Mouse (Mus musculus): ENCODE data around the gene Prmt8. TPM values are rescaled to one million over a fixed set of nuclear protein-coding genes. Genes with fewer than 3 reads are reported as not detected.

Prmt8 gene
- polyA plus RNA-seq, 1 experiment from 2014 or later, result not detected

DNA sequence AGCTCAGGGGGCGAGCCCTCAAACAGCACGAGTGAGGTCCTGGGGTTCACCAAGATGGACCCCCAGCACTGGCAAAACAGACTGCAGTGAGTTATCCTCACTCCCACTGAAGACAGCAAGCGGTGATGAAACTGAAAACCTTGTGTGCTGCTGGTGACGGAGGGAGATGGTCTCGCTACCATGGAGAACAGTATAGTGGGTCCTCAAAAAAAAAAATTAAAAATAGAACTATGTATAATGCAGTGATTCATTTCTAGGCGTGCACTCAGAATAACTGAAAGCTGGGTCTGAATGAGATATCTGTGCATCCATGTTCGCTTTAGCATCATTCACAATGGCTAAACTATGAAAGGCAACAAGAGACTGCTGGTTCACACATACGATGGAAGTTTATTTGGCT is 20.5 kb downstream of the Prmt8 start:
- Histone ChIP-seq H3K27ac (ENCODE audit: low read depth, low read length) (no peak overlapping the region), H3K27me3 (ENCODE audit: control insufficient read depth, insufficient read depth, low read length) (no peaks in the 10 kb centered on the region; the same call in 1 of the 2 replicates), H3K4me2 (replicated peaks; ENCODE audit: low read depth, low read length) (no peak overlapping the region), H3K9ac (ENCODE audit: low read depth, low read length) (no peak overlapping the region), H3K4me1 (ENCODE audit: control insufficient read depth, insufficient read depth, low read length) (0 out of 2 replicates have a peak, but pooled peaks cover 5% of the 10 kb centered on the region), H3K36me3 (ENCODE audit: control insufficient read depth, insufficient read depth, low read length) (no peaks in the 10 kb centered on the region), H3K9me3 (ENCODE audit: control insufficient read depth, low read length) (no peaks in the 10 kb centered on the region), H3K4me3 (ENCODE audit: low read length) (no peak overlapping the region)
- 83% methylated on average over 8 of the region's 8 CpGs for WGBS
- no peak for ATAC-seq (ENCODE audit: low FRiP score, low TSS enrichment)

DNA sequence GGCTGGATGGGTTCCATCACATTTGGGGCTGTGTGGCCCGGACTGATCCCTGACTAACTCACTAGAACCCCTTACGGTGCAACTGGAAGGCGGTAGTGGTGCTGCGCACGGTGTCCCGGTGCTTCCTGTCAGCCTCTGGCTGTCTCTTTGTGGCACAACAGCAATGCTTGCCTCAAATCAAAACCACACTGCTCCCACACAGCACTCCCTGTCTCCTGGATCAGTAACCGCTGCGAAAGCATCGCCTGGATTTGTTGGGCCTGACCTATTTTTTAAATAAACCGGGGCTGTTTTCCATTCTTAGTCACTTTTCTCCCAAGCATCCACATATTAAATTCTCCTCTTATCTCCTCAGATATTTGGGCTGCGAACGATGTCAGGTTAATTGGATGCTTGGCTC is 27.0 kb downstream of the Prmt8 start:
- Histone ChIP-seq H3K9me3 (ENCODE audit: control insufficient read depth, low read length) (no peaks in the 10 kb centered on the region), H3K27me3 (ENCODE audit: control insufficient read depth, insufficient read depth, low read length) (no peaks in the 10 kb centered on the region), H3K4me2 (replicated peaks; ENCODE audit: low read depth, low read length) (no peak overlapping the region), H3K9ac (ENCODE audit: low read depth, low read length) (no peak overlapping the region), H3K4me1 (ENCODE audit: control insufficient read depth, insufficient read depth, low read length) (no peaks in the 10 kb centered on the region), H3K27ac (ENCODE audit: low read depth, low read length) (no peak overlapping the region), H3K36me3 (ENCODE audit: control insufficient read depth, insufficient read depth, low read length) (no peaks in the 10 kb centered on the region), H3K4me3 (ENCODE audit: low read length) (no peak overlapping the region)
- ATAC-seq (ENCODE audit: low FRiP score, low TSS enrichment), result no peak
- WGBS, result 94% methylated on average over 12 of the region's 12 CpGs

DNA sequence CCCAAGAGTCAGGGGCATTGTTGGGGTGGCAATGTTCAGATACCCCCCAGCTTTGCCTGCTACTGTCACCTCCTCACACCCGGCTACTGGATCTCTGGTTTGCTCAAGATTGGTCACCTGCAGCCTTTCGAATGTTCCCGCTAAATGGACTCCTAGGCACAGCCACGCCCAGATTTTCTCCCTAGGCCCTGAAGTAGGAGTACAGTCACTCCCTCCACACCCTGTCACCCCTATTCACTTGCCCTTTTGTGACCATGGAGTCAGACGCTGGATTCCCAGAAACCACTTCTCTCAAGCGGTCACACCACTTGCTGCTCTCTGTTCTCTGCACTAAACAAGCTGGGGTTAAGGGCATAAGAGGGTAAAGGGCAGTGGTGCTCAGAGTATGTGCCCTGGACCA is 28.1 kb downstream of the Prmt8 start:
- no peak overlapping the region for H3K4me2 ChIP-seq (replicated peaks; ENCODE audit: low read depth, low read length)
- no peak overlapping the region for H3K27ac ChIP-seq (ENCODE audit: low read depth, low read length)
- ATAC-seq (ENCODE audit: low FRiP score, low TSS enrichment), result no peak
- WGBS, result 92% methylated on average over 6 of the region's 6 CpGs
- H3K4me3 ChIP-seq (ENCODE audit: low read length), result no peak overlapping the region
- no peaks in the 10 kb centered on the region for H3K4me1 ChIP-seq (ENCODE audit: control insufficient read depth, insufficient read depth, low read length)
- H3K36me3 ChIP-seq (ENCODE audit: control insufficient read depth, insufficient read depth, low read length), result no peaks in the 10 kb centered on the region
- no peaks in the 10 kb centered on the region for H3K9me3 ChIP-seq (ENCODE audit: control insufficient read depth, low read length)
- H3K9ac ChIP-seq (ENCODE audit: low read depth, low read length), result no peak overlapping the region
- H3K27me3 ChIP-seq (ENCODE audit: control insufficient read depth, insufficient read depth, low read length), result no peaks in the 10 kb centered on the region

DNA sequence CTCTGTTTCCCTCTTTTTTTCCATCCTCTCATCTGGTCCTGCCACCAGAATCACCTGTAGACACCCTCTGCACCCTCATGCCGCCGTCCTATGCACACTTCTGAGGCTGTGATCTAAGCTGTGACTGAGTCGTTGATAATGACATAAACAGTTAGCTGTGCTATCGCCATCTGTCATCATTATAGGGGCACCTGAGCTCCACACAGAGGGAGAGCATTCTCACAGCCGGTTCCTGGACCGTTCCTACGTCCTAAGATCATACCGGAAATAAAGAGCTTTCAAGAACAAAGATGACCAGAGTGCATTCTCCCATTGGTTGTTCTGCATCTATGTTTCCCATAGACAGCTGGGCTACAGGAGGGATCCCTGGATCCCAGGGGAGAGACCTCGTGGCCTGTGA is 28.6 kb downstream of the Prmt8 start:
- Histone ChIP-seq H3K4me2 (replicated peaks; ENCODE audit: low read depth, low read length) (no peak overlapping the region), H3K27me3 (ENCODE audit: control insufficient read depth, insufficient read depth, low read length) (no peaks in the 10 kb centered on the region), H3K9ac (ENCODE audit: low read depth, low read length) (no peak overlapping the region), H3K4me1 (ENCODE audit: control insufficient read depth, insufficient read depth, low read length) (no peaks in the 10 kb centered on the region), H3K9me3 (ENCODE audit: control insufficient read depth, low read length) (no peaks in the 10 kb centered on the region), H3K27ac (ENCODE audit: low read depth, low read length) (no peak overlapping the region), H3K36me3 (ENCODE audit: control insufficient read depth, insufficient read depth, low read length) (no peaks in the 10 kb centered on the region), H3K4me3 (ENCODE audit: low read length) (no peak overlapping the region)
- no peak for ATAC-seq (ENCODE audit: low FRiP score, low TSS enrichment)
- 81% methylated on average over 9 of the region's 9 CpGs for WGBS

GRCm38 (mm10) chr6:127739921-127740320 is 29.4 kb downstream of the Prmt8 start:
- Histone ChIP-seq H3K4me2 (replicated peaks; ENCODE audit: low read depth, low read length) (no peak overlapping the region), H3K27me3 (ENCODE audit: control insufficient read depth, insufficient read depth, low read length) (no peaks in the 10 kb centered on the region), H3K36me3 (ENCODE audit: control insufficient read depth, insufficient read depth, low read length) (no peaks in the 10 kb centered on the region), H3K4me3 (ENCODE audit: low read length) (no peak overlapping the region), H3K9ac (ENCODE audit: low read depth, low read length) (no peak overlapping the region), H3K27ac (ENCODE audit: low read depth, low read length) (no peak overlapping the region), H3K9me3 (ENCODE audit: control insufficient read depth, low read length) (no peaks in the 10 kb centered on the region), H3K4me1 (ENCODE audit: control insufficient read depth, insufficient read depth, low read length) (no peaks in the 10 kb centered on the region)
- 68% methylated on average over 5 of the region's 5 CpGs for WGBS
- no peak for ATAC-seq (ENCODE audit: low FRiP score, low TSS enrichment)

- H3K4me2 ChIP-seq (replicated peaks; ENCODE audit: low read depth, low read length), result no peak overlapping the region
- no peaks in the 10 kb centered on the region for H3K9me3 ChIP-seq (ENCODE audit: control insufficient read depth, low read length)
- H3K36me3 ChIP-seq (ENCODE audit: control insufficient read depth, insufficient read depth, low read length), result no peaks in the 10 kb centered on the region
- no peak overlapping the region for H3K4me3 ChIP-seq (ENCODE audit: low read length)
- ATAC-seq (ENCODE audit: low FRiP score, low TSS enrichment), result no peak
- H3K27ac ChIP-seq (ENCODE audit: low read depth, low read length), result no peak overlapping the region
- H3K27me3 ChIP-seq (ENCODE audit: control insufficient read depth, insufficient read depth, low read length), result no peaks in the 10 kb centered on the region
- WGBS, result 47% methylated on average over 13 of the region's 13 CpGs
- H3K4me1 ChIP-seq (ENCODE audit: control insufficient read depth, insufficient read depth, low read length), result no peaks in the 10 kb centered on the region
- H3K9ac ChIP-seq (ENCODE audit: low read depth, low read length), result no peak overlapping the region
Observed at GRCm38 (mm10) chr6:127735130-127735981, 33.9 kb downstream of the Prmt8 start.

DNA sequence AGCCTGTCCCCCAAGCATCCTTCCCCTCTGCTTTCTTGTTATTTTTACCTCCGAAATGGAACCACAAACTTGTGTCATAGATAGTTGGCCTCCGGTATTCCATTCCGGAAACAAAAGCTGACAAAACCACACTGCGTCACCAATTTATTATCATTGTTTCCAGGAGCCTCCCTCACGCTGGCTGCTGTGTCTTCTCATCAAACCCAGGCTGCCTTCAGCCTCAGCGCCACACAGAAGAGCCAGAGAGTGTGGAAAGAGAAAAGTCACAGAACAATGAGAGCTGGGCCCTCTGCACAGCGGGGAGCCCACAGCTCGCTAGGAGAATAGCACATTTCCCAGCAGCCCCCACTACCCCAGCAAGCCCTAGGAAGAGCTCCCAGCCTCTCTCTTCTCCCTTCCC is 46.1 kb downstream of the Prmt8 start:
- WGBS, result 55% methylated on average over 8 of the region's 8 CpGs

DNA sequence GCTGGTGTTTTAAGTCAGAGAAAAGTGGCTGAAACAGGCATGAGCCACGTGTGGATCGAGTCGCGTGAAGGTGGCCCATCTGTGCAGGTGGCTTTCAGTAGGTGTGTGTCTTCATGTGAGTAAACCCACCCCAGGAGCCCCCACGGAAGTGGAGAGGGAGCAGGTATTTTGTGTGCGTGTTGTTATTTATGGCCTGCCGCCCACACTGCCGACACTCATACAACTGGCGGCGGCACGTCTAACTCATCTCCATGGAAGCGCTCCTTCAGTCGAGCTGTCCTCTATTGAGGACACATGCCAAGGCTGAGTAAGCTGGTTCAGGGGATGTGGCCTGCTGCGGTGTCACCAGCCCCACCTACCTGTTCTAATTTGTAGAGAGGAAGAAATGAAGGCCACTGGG is 49.4 kb downstream of the Prmt8 start:
- no peak for ATAC-seq (ENCODE audit: low FRiP score, low TSS enrichment)
- Histone ChIP-seq H3K36me3 (ENCODE audit: control insufficient read depth, insufficient read depth, low read length) (no peaks in the 10 kb centered on the region), H3K4me1 (ENCODE audit: control insufficient read depth, insufficient read depth, low read length) (0 out of 2 replicates have a peak, but pooled peaks cover 5% of the 10 kb centered on the region), H3K9me3 (ENCODE audit: control insufficient read depth, low read length) (no peaks in the 10 kb centered on the region), H3K4me2 (replicated peaks; ENCODE audit: low read depth, low read length) (no peak overlapping the region), H3K4me3 (ENCODE audit: low read length) (no peak overlapping the region), H3K9ac (ENCODE audit: low read depth, low read length) (no peak overlapping the region), H3K27me3 (ENCODE audit: control insufficient read depth, insufficient read depth, low read length) (no peaks in the 10 kb centered on the region), H3K27ac (ENCODE audit: low read depth, low read length) (no peak overlapping the region)
- WGBS, result 81% methylated on average over 14 of the region's 14 CpGs

More for the DNA sequence above, 46.1 kb downstream of the Prmt8 start:
- no peak overlapping the region for H3K4me3 ChIP-seq (ENCODE audit: low read length)
- no peaks in the 10 kb centered on the region for H3K36me3 ChIP-seq (ENCODE audit: control insufficient read depth, insufficient read depth, low read length)
- H3K4me1 ChIP-seq (ENCODE audit: control insufficient read depth, insufficient read depth, low read length), result no peaks in the 10 kb centered on the region
- no peaks in the 10 kb centered on the region for H3K9me3 ChIP-seq (ENCODE audit: control insufficient read depth, low read length)
- no peaks in the 10 kb centered on the region for H3K27me3 ChIP-seq (ENCODE audit: control insufficient read depth, insufficient read depth, low read length)
- ATAC-seq (ENCODE audit: low FRiP score, low TSS enrichment), result no peak
- H3K9ac ChIP-seq (ENCODE audit: low read depth, low read length), result no peak overlapping the region
- H3K27ac ChIP-seq (ENCODE audit: low read depth, low read length), result no peak overlapping the region
- H3K4me2 ChIP-seq (replicated peaks; ENCODE audit: low read depth, low read length), result no peak overlapping the region

GRCm38 (mm10) chr6:127717239-127718137 is 51.8 kb downstream of the Prmt8 start:
- Histone ChIP-seq H3K9ac (ENCODE audit: low read depth, low read length) (no peak overlapping the region), H3K27ac (ENCODE audit: low read depth, low read length) (no peak overlapping the region), H3K4me2 (replicated peaks; ENCODE audit: low read depth, low read length) (peak overlapping the region; percentile 6; the same call in 1 of the 2 replicates), H3K27me3 (ENCODE audit: control insufficient read depth, insufficient read depth, low read length) (no peaks in the 10 kb centered on the region), H3K36me3 (ENCODE audit: control insufficient read depth, insufficient read depth, low read length) (no peaks in the 10 kb centered on the region), H3K4me1 (ENCODE audit: control insufficient read depth, insufficient read depth, low read length) (0 out of 2 replicates have a peak, but pooled peaks cover 7% of the 10 kb centered on the region), H3K4me3 (ENCODE audit: low read length) (no peak overlapping the region), H3K9me3 (ENCODE audit: control insufficient read depth, low read length) (no peaks in the 10 kb centered on the region)
- peak; percentile 89 for ATAC-seq (ENCODE audit: low FRiP score, low TSS enrichment)
- WGBS, result 22% methylated on average over 21 of the region's 21 CpGs
